Mouse (Mus musculus): ENCODE data around the gene Josd2. TPM values are rescaled to one million over a fixed set of nuclear protein-coding genes. Genes with fewer than 3 reads are reported as not detected.

The Josd2 gene
- polyA plus RNA-seq, 1 experiment from 2014 or later = 92.9 TPM

Small RNA genes lying within 50 kb of the gene (microRNA-seq; reads per million reads assigned to microRNA genes)
- not detected for gene Mir7052

Other genes with a start within 250 kb of the Josd2 start
- 0.20 TPM in 1 of 2 replicates, not detected in the other for gene Klk1, start 242.6 kb upstream of the Josd2 start, polyA plus RNA-seq (2015; fragmentation: Nextera tagmentation; extraction: Ambion mirVana)
- not detected in 2 replicates for gene Gm36864, start 231.8 kb upstream of the Josd2 start, polyA plus RNA-seq (2015; fragmentation: Nextera tagmentation; extraction: Ambion mirVana)
- gene 1700028J19Rik, start 221.3 kb upstream of the Josd2 start, polyA plus RNA-seq (2015; fragmentation: Nextera tagmentation; extraction: Ambion mirVana) = 0.51 and 1.0 TPM in 2 replicates
- 163 and 183 TPM in 2 replicates for gene 2410002F23Rik, start 221.3 kb upstream of the Josd2 start, polyA plus RNA-seq (2015; fragmentation: Nextera tagmentation; extraction: Ambion mirVana)
- 0.33 and 0.83 TPM in 2 replicates for gene Acp4, start 210.6 kb upstream of the Josd2 start, polyA plus RNA-seq (2015; fragmentation: Nextera tagmentation; extraction: Ambion mirVana)
- gene Gm15517, start 206.5 kb upstream of the Josd2 start, polyA plus RNA-seq (2015; fragmentation: Nextera tagmentation; extraction: Ambion mirVana) = not detected in 2 replicates
- 24.0 and 31.1 TPM in 2 replicates for gene Clec11a, start 161.1 kb upstream of the Josd2 start, polyA plus RNA-seq (2015; fragmentation: Nextera tagmentation; extraction: Ambion mirVana)
- 2.4 and 3.2 TPM in 2 replicates for gene Shank1, start 157.7 kb upstream of the Josd2 start, polyA plus RNA-seq (2015; fragmentation: Nextera tagmentation; extraction: Ambion mirVana)
- gene Syt3, start 83.9 kb upstream of the Josd2 start, polyA plus RNA-seq (2015; fragmentation: Nextera tagmentation; extraction: Ambion mirVana) = 2.2 and 3.2 TPM in 2 replicates
- 0.43 and 0.58 TPM in 2 replicates for gene 1700008O03Rik, start 82.2 kb upstream of the Josd2 start, polyA plus RNA-seq (2015; fragmentation: Nextera tagmentation; extraction: Ambion mirVana)
- 0.55 and 0.87 TPM in 2 replicates for gene Lrrc4b, start 39.0 kb upstream of the Josd2 start, polyA plus RNA-seq (2015; fragmentation: Nextera tagmentation; extraction: Ambion mirVana)
- 0.29 and 0.56 TPM in 2 replicates for gene Aspdh, start 2.6 kb upstream of the Josd2 start, polyA plus RNA-seq (2015; fragmentation: Nextera tagmentation; extraction: Ambion mirVana)
- 103 and 116 TPM in 2 replicates for gene Emc10, start 28.5 kb downstream of the Josd2 start, polyA plus RNA-seq (2015; fragmentation: Nextera tagmentation; extraction: Ambion mirVana)
- 9.7 and 12.8 TPM in 2 replicates for gene Fam71e1, start 28.6 kb downstream of the Josd2 start, polyA plus RNA-seq (2015; fragmentation: Nextera tagmentation; extraction: Ambion mirVana)
- 0.13 and 0.16 TPM in 2 replicates for gene Mybpc2, start 56.7 kb downstream of the Josd2 start, polyA plus RNA-seq (2015; fragmentation: Nextera tagmentation; extraction: Ambion mirVana)
- gene Spib, start 64.1 kb downstream of the Josd2 start, polyA plus RNA-seq (2015; fragmentation: Nextera tagmentation; extraction: Ambion mirVana) = 0.70 and 0.72 TPM in 2 replicates
- 75.7 and 83.6 TPM in 2 replicates for gene Pold1, start 80.9 kb downstream of the Josd2 start, polyA plus RNA-seq (2015; fragmentation: Nextera tagmentation; extraction: Ambion mirVana)
- gene Nr1h2, start 86.0 kb downstream of the Josd2 start, polyA plus RNA-seq (2015; fragmentation: Nextera tagmentation; extraction: Ambion mirVana) = 71.9 and 79.8 TPM in 2 replicates
- gene Napsa, start 104.4 kb downstream of the Josd2 start, polyA plus RNA-seq (2015; fragmentation: Nextera tagmentation; extraction: Ambion mirVana) = 2.1 and 3.6 TPM in 2 replicates
- gene Kcnc3, start 122.7 kb downstream of the Josd2 start, polyA plus RNA-seq (2015; fragmentation: Nextera tagmentation; extraction: Ambion mirVana) = 0.16 and 0.20 TPM in 2 replicates
- gene Myh14, start 202.9 kb downstream of the Josd2 start, polyA plus RNA-seq (2015; fragmentation: Nextera tagmentation; extraction: Ambion mirVana) = 5.4 and 6.4 TPM in 2 replicates
- gene Izumo2, start 240.8 kb downstream of the Josd2 start, polyA plus RNA-seq (2015; fragmentation: Nextera tagmentation; extraction: Ambion mirVana) = not detected in 2 replicates

Data from limb, embryonic 15.5 days (tissue).